Mouse (Mus musculus): ENCODE data around the gene Actl6b.

DNA sequence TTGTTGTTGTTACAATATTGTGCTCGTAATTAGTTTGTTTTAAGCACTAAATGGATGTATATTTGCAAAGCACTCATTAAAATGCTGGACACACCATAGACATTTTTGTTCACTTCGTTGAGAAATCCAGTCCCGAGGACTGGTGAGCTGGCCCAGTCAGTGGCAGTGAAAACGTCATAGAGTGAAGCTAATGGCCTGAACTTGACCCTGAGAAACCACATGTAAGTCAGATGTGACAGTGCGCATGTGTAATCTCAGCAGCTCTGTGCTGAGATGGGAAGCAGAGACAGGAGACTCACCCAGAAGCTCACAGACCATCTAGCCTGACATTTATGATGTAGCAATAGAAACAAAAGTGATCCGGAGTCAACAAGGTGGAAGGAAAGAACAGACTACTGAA, 8.4 kb upstream of the Actl6b start:
- TF ChIP-seq CTCF (IDR thresholded peaks at IDR 0.05; ENCODE audit: low read depth) (no peak), EP300 (IDR thresholded peaks at IDR 0.05; ENCODE audit: low read depth) (no peak)
